Mouse (Mus musculus): ENCODE results near the gene Cadm3.
"Not testable (repeated sequence)": the region's sequence is repeated elsewhere in the genome, so short reads cannot be mapped to it uniquely, and the experiment has no call there.

Gene Cadm3

GRCm38 (mm10) chr1:173323839-173324585, 43.5 kb downstream of the Cadm3 start:
- CTCF ChIA-PET = no interaction called here

DNA sequence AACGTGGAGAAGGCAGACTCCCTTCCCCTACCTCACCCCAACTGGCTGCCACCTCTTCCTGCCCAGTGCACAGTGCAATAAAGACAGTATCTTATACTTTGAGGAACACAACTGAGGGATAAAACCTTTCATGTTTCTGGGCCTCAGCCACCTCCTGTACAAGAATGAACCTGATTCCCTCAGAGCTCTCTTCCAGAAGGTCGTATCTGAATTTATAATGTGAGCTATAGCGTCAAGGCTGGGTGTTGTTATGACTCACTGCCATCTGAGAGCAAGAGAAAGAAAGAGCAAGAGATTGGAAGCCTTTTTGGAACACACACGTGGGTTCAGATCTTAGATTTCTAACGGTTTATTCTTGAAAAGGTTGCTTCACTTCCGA, 45.3 kb downstream of the Cadm3 start:
- CTCF ChIA-PET = no interaction called here

- CTCF ChIA-PET = interaction anchor here (0.7 kb wide), 1 partner anchor 13 kb away, joined by 8 read pairs; no protein-coding TSS in a partner anchor
Observed at GRCm38 (mm10) chr1:173321593-173322248, 45.8 kb downstream of the Cadm3 start.

GRCm38 (mm10) chr1:173317925-173318477, 49.5 kb downstream of the Cadm3 start:
- CTCF ChIA-PET = no interaction called here

DNA sequence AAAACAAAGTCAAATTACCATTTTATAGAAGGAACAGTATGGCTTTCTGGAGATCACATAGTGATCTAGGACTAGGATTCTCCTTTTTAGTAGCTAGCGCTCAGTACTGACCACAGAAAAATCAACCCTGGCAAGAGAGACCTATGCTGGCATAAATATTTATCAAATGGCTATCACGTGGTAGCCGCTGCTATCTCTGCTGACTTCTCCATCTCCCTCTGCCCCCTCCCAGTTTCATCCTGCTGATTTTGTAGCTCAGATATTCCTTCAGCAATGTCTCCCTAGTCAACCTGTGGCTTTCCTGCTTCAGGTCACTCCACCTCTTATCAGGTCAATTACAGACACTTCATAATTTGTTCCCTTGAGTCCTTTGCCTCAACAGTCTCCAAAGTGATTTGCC, 51.8 kb downstream of the Cadm3 start:
- CTCF ChIA-PET = no interaction called here

DNA sequence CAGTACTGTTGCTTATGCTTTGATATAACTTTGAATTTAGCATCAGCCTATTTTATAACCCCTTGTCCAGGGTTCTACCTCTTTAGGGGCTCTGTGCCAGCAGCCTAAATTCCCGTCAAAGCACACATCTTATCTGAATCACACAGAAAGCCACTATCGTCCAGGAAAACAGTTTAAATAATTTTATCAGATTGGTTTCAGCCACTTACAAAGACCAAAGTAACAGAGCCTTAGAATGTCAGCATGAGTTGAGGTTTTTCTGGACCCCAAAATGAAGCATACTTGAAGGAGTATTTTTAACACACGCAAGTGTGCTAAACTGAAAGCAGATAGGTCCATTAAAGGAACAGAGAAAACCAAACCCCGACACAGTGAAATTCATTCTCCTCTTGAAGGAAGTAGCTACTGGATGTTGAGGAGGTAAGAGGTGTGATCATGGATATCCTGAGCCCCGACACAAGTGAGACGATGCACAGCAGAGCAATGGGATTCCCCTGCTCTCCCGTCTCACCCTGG, 53.9 kb downstream of the Cadm3 start:
- CTCF ChIA-PET = not testable (repeated sequence)

- CTCF ChIA-PET = not testable (repeated sequence)
Observed at GRCm38 (mm10) chr1:173302795-173303194, 64.7 kb downstream of the Cadm3 start.
